Mouse (Mus musculus) intestine, postnatal 0 days (tissue): ENCODE results near the gene Cfd. TPM values are rescaled to one million over a fixed set of nuclear protein-coding genes. Genes with fewer than 3 reads are reported as not detected.
"Not testable (repeated sequence)": the region's sequence is repeated elsewhere in the genome, so short reads cannot be mapped to it uniquely, and the experiment has no call there.

Experiments used
- ATAC-seq: fragments of 200-750 bp; cut with Nextera tagmentation; 2 replicates; pipeline ENCODE4 v1.8.0; 2017; ENCODE audit warnings: mild to moderate bottlenecking, moderate TSS enrichment, moderate library complexity
- H3K27ac ChIP-seq: fragments of 300-500 bp; sonication (generic); 2 replicates; pipeline ENCODE4 v1.5.1; 2014; ENCODE audit warnings: mild to moderate bottlenecking, low read depth, low read length, moderate library complexity
- H3K27me3 ChIP-seq: fragments of 300-500 bp; sonication (generic); replicated peaks from 2 replicates; pipeline ENCODE4 v1.6.1; 2014; ENCODE audit warnings: low read length, mixed read lengths; ENCODE audit not compliant: control insufficient read depth, insufficient read depth
- H3K36me3 ChIP-seq: fragments of 300-500 bp; sonication (generic); 2 replicates; pipeline ENCODE4 v1.6.1; 2014; ENCODE audit warnings: mild to moderate bottlenecking, moderate library complexity; ENCODE audit not compliant: control insufficient read depth, insufficient read depth
- H3K4me1 ChIP-seq: fragments of 300-500 bp; sonication (generic); replicated peaks from 2 replicates; pipeline ENCODE4 v1.6.1; 2014; ENCODE audit warnings: antibody characterized with exemption, low read length, mixed read lengths; ENCODE audit not compliant: control insufficient read depth, insufficient read depth
- H3K4me2 ChIP-seq: fragments of 300-500 bp; sonication (generic); replicated peaks from 2 replicates; pipeline ENCODE4 v1.6.1; 2014; ENCODE audit warnings: low read depth, mild to moderate bottlenecking, moderate library complexity
- H3K4me3 ChIP-seq: fragments of 300-500 bp; sonication (generic); 2 replicates; pipeline ENCODE4 v1.5.1; 2014; ENCODE audit warnings: low read depth, low read length
- H3K9ac ChIP-seq: fragments of 300-500 bp; sonication (generic); 2 replicates; pipeline ENCODE4 v1.6.1; 2014; ENCODE audit warnings: mild to moderate bottlenecking, low read depth, low read length
- H3K9me3 ChIP-seq: fragments of 300-500 bp; sonication (generic); 2 replicates; pipeline ENCODE4 v1.6.1; 2016; ENCODE audit warnings: mixed run types; ENCODE audit not compliant: control insufficient read depth
- CTCF ChIP-seq: sonication (generic); IDR thresholded peaks from 2 replicates; pipeline ENCODE4 v1.5.1; 2016; ENCODE audit warnings: low read depth, mild to moderate bottlenecking, control low read depth, antibody characterized with exemption, moderate library complexity
- WGBS: fragments of 180-500 bp; shearing (Covaris S2); extraction: QIAGEN DNeasy Blood & Tissue Kit; methylation state at CpG from one replicate; pipeline ENCODE4 v1.1.7; 2014; 5-methylcytosine and 5-hydroxymethylcytosine counted together
- polyA plus RNA-seq: library from polyadenylated mRNA; unstranded; fragments of >200 nt; fragmentation: Nextera tagmentation; extraction: Ambion mirVana; gene quantifications from 2 replicates; pipeline ENCODE4 v1.2.1, GENCODE M21; 2015

Cfd gene
- polyA plus RNA-seq, 1 experiment from 2014 or later, result not detected

- WGBS, result 79% methylated on average over 8 of the region's 8 CpGs
- no peak for TF ChIP-seq CTCF
- no peaks in the 10 kb centered on the region for H3K9me3 ChIP-seq
Observed at GRCm38 (mm10) chr10:79886611-79887010, 4.0 kb upstream of the Cfd start.

GRCm38 (mm10) chr10:79889386-79889785 is 1.3 kb upstream of the Cfd start:
- no peak for ATAC-seq
- no peak for TF ChIP-seq CTCF

More at GRCm38 (mm10) chr10:79886611-79887010, 4.0 kb upstream of the Cfd start:
- no peak overlapping the region for H3K9ac ChIP-seq
- 0 out of 2 replicates have a peak, but pooled peaks cover 9% of the 10 kb centered on the region for H3K27me3 ChIP-seq
- H3K4me2 ChIP-seq, result no peak overlapping the region
- ATAC-seq, result no peak
- H3K4me1 ChIP-seq, result 0 out of 2 replicates have a peak, but pooled peaks cover 2% of the 10 kb centered on the region
- H3K4me3 ChIP-seq, result no peak overlapping the region
- no peaks in the 10 kb centered on the region for H3K36me3 ChIP-seq
- no peak overlapping the region for H3K27ac ChIP-seq

GRCm38 (mm10) chr10:79892451-79893118 is 1.9 kb downstream of the Cfd start:
- H3K9me3 ChIP-seq, H3K4me3 ChIP-seq, H3K27me3 ChIP-seq, H3K27ac ChIP-seq, H3K9ac ChIP-seq, H3K4me2 ChIP-seq, H3K4me1 ChIP-seq: not testable (repeated sequence)
- WGBS, result 43% methylated on average over 22 of the region's 22 CpGs
- ATAC-seq, result peak; percentile 45
- H3K36me3 ChIP-seq, result peaks cover 19% of the 10 kb centered on the region; the same call in 1 of the 2 replicates
- peak; percentile 86 for TF ChIP-seq CTCF

More at GRCm38 (mm10) chr10:79889386-79889785, 1.3 kb upstream of the Cfd start:
- Histone ChIP-seq H3K9ac (no peak overlapping the region), H3K4me3 (no peak overlapping the region), H3K27me3 (no peaks in the 10 kb centered on the region), H3K4me2 (no peak overlapping the region), H3K9me3 (no peaks in the 10 kb centered on the region), H3K4me1 (no peaks in the 10 kb centered on the region), H3K36me3 (no peaks in the 10 kb centered on the region), H3K27ac (no peak overlapping the region)
- 46% methylated on average over 2 of the region's 2 CpGs for WGBS

DNA sequence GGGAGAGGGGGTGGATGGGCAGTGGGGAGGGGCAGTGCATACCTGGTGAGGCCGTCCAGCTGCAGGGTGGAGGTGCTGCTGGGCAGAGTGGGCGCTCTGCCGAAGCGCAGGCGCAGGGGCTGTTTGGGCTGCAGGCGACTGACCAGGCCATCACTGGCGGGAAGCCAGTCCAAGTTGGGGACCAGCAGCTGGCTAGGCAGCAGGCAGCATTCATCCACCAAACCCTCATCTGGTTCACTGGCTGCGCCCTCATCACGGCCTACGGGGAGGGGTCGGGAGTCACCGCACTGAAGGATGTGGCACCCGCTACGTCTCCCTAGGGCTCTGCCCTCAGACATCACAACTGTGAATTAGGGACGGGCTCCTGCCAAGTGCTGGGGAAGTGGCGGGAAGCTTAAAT is 5.7 kb downstream of the Cfd start:
- no peak for TF ChIP-seq CTCF
- Histone ChIP-seq H3K27me3 (no peaks in the 10 kb centered on the region), H3K4me3 (no peak overlapping the region), H3K36me3 (peaks cover 39% of the 10 kb centered on the region; the same call in 1 of the 2 replicates), H3K9me3 (no peaks in the 10 kb centered on the region), H3K27ac (no peak overlapping the region), H3K9ac (no peak overlapping the region), H3K4me1 (no peaks in the 10 kb centered on the region), H3K4me2 (no peak overlapping the region)
- ATAC-seq, result no peak
- 91% methylated on average over 16 of the region's 16 CpGs for WGBS

DNA sequence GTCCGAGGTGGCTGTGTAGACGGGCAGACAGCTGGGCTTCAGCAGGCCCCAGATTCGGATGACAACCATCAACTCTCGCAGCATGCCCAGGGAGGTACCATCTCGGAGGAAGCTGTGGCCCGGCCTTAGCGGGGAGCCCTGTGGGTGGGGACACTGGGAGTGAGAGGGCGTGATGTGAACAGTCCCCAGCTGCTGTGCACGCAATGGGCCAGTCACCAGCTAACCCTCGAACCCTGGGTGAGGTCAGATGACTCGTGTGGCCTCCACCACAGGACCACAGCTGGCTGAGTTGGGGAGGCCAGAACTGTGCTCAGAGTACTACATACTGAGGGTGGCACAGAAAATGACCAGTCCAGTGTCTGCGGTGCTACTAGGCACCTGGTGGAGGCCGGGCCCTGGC is 6.2 kb downstream of the Cfd start:
- ATAC-seq, result 0 out of 2 replicates have a peak, but pooled peaks have one; percentile 7
- no peak overlapping the region for H3K27ac ChIP-seq
- H3K27me3 ChIP-seq, result no peaks in the 10 kb centered on the region
- H3K4me3 ChIP-seq, result no peak overlapping the region
- 86% methylated on average over 13 of the region's 13 CpGs for WGBS
- H3K9ac ChIP-seq, result no peak overlapping the region
- no peak for TF ChIP-seq CTCF
- H3K4me1 ChIP-seq, result no peaks in the 10 kb centered on the region
- no peak overlapping the region for H3K4me2 ChIP-seq
- H3K36me3 ChIP-seq, result peaks cover 39% of the 10 kb centered on the region; the same call in 1 of the 2 replicates
- H3K9me3 ChIP-seq, result no peaks in the 10 kb centered on the region

DNA sequence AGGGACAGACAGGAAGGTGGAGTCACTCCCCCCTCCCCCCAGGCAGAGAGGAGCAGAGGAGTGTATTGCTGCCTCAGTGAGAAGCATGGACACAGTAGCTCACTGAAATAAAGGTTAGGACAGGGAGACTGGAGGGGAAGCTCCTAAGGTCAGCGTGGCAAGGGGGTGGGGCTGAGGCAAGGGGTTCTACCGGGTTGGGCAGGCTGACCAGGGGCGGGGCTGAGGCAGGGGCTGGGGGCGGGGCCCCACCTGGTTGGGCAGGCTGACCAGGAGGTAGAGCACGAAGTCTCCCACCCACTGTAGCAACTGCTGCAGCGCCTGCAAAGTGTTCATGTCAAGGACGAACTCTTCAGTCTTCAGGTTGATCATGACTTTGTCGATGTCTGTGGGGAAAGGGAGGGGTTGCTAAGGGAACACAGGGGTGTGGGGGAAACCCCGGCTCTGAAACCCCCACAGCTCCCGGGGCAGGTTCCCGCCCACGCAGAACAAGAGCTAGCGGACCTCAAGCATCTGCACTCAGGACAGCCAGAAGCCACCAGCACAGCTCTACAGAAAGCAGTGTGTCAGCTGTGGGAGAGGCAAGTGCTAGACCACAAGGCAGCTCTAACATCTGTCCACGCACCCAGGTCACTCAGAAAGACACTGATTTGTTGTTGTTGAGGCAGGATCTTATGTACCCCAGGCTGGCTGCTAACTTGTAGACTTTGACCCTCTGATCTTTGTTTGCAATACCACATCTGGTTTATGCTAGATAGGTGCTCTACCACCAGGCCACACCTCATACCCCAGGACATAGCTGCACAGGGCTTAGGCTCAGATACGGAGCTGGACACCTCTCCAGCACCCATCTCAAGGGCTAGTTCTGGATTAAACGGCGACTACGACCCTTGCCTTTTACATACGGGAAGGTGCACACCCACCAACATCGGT is 6.9 kb downstream of the Cfd start:
- peaks cover 39% of the 10 kb centered on the region; the same call in 1 of the 2 replicates for H3K36me3 ChIP-seq
- H3K4me2 ChIP-seq, result no peak overlapping the region
- peak; percentile 55 for ATAC-seq
- no peak overlapping the region for H3K4me3 ChIP-seq
- no peak overlapping the region for H3K9ac ChIP-seq
- H3K4me1 ChIP-seq, result no peaks in the 10 kb centered on the region
- no peak overlapping the region for H3K27ac ChIP-seq
- H3K27me3 ChIP-seq, result no peaks in the 10 kb centered on the region
- H3K9me3 ChIP-seq, result no peaks in the 10 kb centered on the region
- 41% methylated on average over 20 of the region's 20 CpGs for WGBS
- TF ChIP-seq CTCF, result no peak
